In genomic region chr6:136548796-136549195, GRCm38 (mm10) we compare ENCODE assay signal across 7 mouse cellular contexts. TPM values are rescaled to one million over a fixed set of nuclear protein-coding genes. Genes with fewer than 3 reads are reported as not detected.
DNase-seq lines count a peak whose midpoint lies in the region; ATAC-seq and TF ChIP-seq lines count a peak whose summit lies in the region.

No protein-coding gene starts in this region.

- DNase-seq in layer of hippocampus, adult 2 months (ENCODE audit: low spot score in 2 of 2) = no peak
- no peak for DNase-seq in layer of hippocampus, postnatal 10 days (ENCODE audit: low spot score in 2 of 2)
- no peak for DNase-seq in forebrain, embryonic 10.5 days (ENCODE audit: extremely low spot score, low spot score)
- DNase-seq in layer of hippocampus, postnatal 36 days = no peak
- DNase-seq in thymus, postnatal 0 days (ENCODE audit: low spot score) = no peak

- no peaks in the 10 kb centered on the region for H3K27me3 ChIP-seq in forebrain, embryonic 10.5 days (ENCODE audit: poor library complexity, severe bottlenecking)
- no peaks in the 10 kb centered on the region for H3K27me3 ChIP-seq in hindbrain, embryonic 12.5 days
- H3K27me3 ChIP-seq in neural tube, embryonic 13.5 days = no peaks in the 10 kb centered on the region

- no peaks in the 10 kb centered on the region for H3K36me3 ChIP-seq in forebrain, embryonic 10.5 days (replicated peaks)
- H3K36me3 ChIP-seq in hindbrain, embryonic 12.5 days = no peaks in the 10 kb centered on the region
- H3K36me3 ChIP-seq in neural tube, embryonic 13.5 days = no peaks in the 10 kb centered on the region

- ATAC-seq in hindbrain, embryonic 12.5 days (ENCODE audit: low FRiP score) = no peak
- ATAC-seq in neural tube, embryonic 13.5 days (ENCODE audit: low read depth) = no peak

- no peak overlapping the region for H3K4me2 ChIP-seq in hindbrain, embryonic 12.5 days (replicated peaks)
- no peak overlapping the region for H3K4me2 ChIP-seq in neural tube, embryonic 13.5 days

- H3K27ac ChIP-seq in layer of hippocampus, adult 2 months = peak overlapping the region; percentile 89
- H3K27ac ChIP-seq in forebrain, embryonic 10.5 days = peak overlapping the region; percentile 76
- H3K27ac ChIP-seq in hindbrain, embryonic 12.5 days = peak overlapping the region; percentile 81
- peak overlapping the region; percentile 90 for H3K27ac ChIP-seq in neural tube, embryonic 13.5 days (replicated peaks)

- 93% methylated on average over 6 of the region's 6 CpGs for WGBS in forebrain, embryonic 10.5 days
- WGBS in hindbrain, embryonic 12.5 days = 75% methylated on average over 6 of the region's 6 CpGs
- WGBS in neural tube, embryonic 13.5 days = 75% methylated on average over 6 of the region's 6 CpGs

- no peaks in the 10 kb centered on the region for H3K9me3 ChIP-seq in forebrain, embryonic 10.5 days
- H3K9me3 ChIP-seq in hindbrain, embryonic 12.5 days (replicated peaks) = no peaks in the 10 kb centered on the region
- no peaks in the 10 kb centered on the region for H3K9me3 ChIP-seq in neural tube, embryonic 13.5 days

- TF ChIP-seq CTCF in layer of hippocampus, adult 2 months (conservative IDR thresholded peaks at IDR 0.05) = peak; percentile 29

- peaks cover 47% of the 10 kb centered on the region for H3K4me1 ChIP-seq in forebrain, embryonic 10.5 days
- H3K4me1 ChIP-seq in hindbrain, embryonic 12.5 days = peaks cover 23% of the 10 kb centered on the region; the same call in 1 of the 2 replicates
- peaks cover 50% of the 10 kb centered on the region for H3K4me1 ChIP-seq in neural tube, embryonic 13.5 days (replicated peaks)

- peak overlapping the region; percentile 25 for H3K4me3 ChIP-seq in layer of hippocampus, adult 2 months
- H3K4me3 ChIP-seq in forebrain, embryonic 10.5 days = no peak overlapping the region
- H3K4me3 ChIP-seq in hindbrain, embryonic 12.5 days = no peak overlapping the region
- no peak overlapping the region for H3K4me3 ChIP-seq in neural tube, embryonic 13.5 days

- H3K9ac ChIP-seq in hindbrain, embryonic 12.5 days = no peak overlapping the region
- no peak overlapping the region for H3K9ac ChIP-seq in neural tube, embryonic 13.5 days

RNA-seq across cellular contexts. Expression of gene Atf7ip, which starts 42.8 kb away (rescaled TPM):
- total RNA-seq in layer of hippocampus, adult 2 months (2021) = 100 to 1,000 TPM; 103 to 116 TPM
- 100 to 1,000 TPM; 139 to 148 TPM for total RNA-seq in layer of hippocampus, postnatal 10 days (2021)
- 44.2 and 46.7 TPM in 2 replicates for polyA plus RNA-seq in forebrain, embryonic 10.5 days (2016; fragmentation: Nextera tagmentation; extraction: Ambion mirVana)
- 63.8 and 77.2 TPM in 2 replicates for polyA plus RNA-seq in hindbrain, embryonic 12.5 days (2016; fragmentation: Nextera tagmentation; extraction: Ambion mirVana)
- polyA plus RNA-seq in neural tube, embryonic 13.5 days (2015; fragmentation: Nextera tagmentation; extraction: Ambion mirVana) = 37.8 and 55.4 TPM in 2 replicates
- 100 to 1,000 TPM; 101 to 109 TPM for total RNA-seq in layer of hippocampus, postnatal 36 days (2021)
- polyA plus RNA-seq in thymus, postnatal 0 days (2015; fragmentation: Nextera tagmentation; extraction: Ambion mirVana) = 26.5 and 28.5 TPM in 2 replicates
